Comparison of ENCODE assay signal across 12 mouse cellular contexts in the genomic region with DNA sequence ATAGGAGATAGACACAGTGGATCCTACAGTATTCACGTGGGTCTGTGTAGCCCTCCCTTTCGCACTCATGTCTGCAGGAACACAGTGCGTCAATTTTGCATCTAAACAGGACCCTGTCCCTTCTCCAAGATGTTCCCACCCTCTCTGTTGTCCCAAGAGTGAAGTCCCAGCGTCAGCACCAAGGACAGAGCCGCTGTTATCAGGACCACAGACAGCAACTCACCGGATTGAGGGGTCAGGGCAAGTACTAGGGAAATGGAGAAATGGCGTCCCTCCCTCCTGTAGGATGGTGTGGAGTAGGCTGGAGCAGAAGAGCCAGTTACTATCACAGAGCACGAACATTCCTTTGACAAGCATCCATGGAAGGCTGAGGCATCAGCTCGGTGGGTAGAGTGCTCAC. TPM values are rescaled to one million over a fixed set of nuclear protein-coding genes. Genes with fewer than 3 reads are reported as not detected.
DNase-seq lines count a peak whose midpoint lies in the region; ATAC-seq and TF ChIP-seq lines count a peak whose summit lies in the region.
"Had no signal": no experiment of that assay in that cellular context is flagged by ENCODE, and none has a peak within 500 bp of the region (broad histone marks: within the 10 kb centered on the region; RNA-seq: fewer than 3 reads in every experiment).

No protein-coding gene starts in this region.

- no peak overlapping the region for H3ac ChIP-seq in myocyte (ENCODE audit: control insufficient read depth, insufficient read length)

- no peak for TF ChIP-seq EP300 in liver, postnatal 0 days (IDR thresholded peaks at IDR 0.05; ENCODE audit: low read depth)

- TF ChIP-seq CTCF in liver, postnatal 0 days (IDR thresholded peaks at IDR 0.05; ENCODE audit: low read depth), result no peak
- TF ChIP-seq CTCF in G1E (IDR thresholded peaks at IDR 0.05; ENCODE audit: low read depth, low read length), result no peak

- 22% methylated on average over 9 of the region's 9 CpGs for WGBS in liver, postnatal 0 days (ENCODE audit: insufficient replicate concordance)
- WGBS in liver, embryonic 11.5 days, result 19% methylated on average over 9 of the region's 9 CpGs
- 19% methylated on average over 9 of the region's 9 CpGs for WGBS in heart, embryonic 10.5 days
- 24% methylated on average over 9 of the region's 9 CpGs for WGBS in kidney, embryonic 14.5 days

- H3K36me3 ChIP-seq in liver, postnatal 0 days (replicated peaks; ENCODE audit: insufficient read depth, low read length), result no peaks in the 10 kb centered on the region
- no peaks in the 10 kb centered on the region for H3K36me3 ChIP-seq in liver, embryonic 11.5 days (ENCODE audit: control insufficient read depth, insufficient read depth, low read length)
- no peaks in the 10 kb centered on the region for H3K36me3 ChIP-seq in G1E (replicated peaks)
- no peaks in the 10 kb centered on the region for H3K36me3 ChIP-seq in myocyte (ENCODE audit: control insufficient read depth, insufficient read depth)
- no peaks in the 10 kb centered on the region for H3K36me3 ChIP-seq in heart, embryonic 10.5 days
- H3K36me3 ChIP-seq in kidney, embryonic 14.5 days (ENCODE audit: control insufficient read depth, insufficient read depth, low read length), result no peaks in the 10 kb centered on the region
- H3K36me3 ChIP-seq: embryonic facial prominence, embryonic 15.5 days; lung, embryonic 15.5 days had no signal

- no peak overlapping the region for H3K27ac ChIP-seq in liver, postnatal 0 days (ENCODE audit: low read depth)
- no peak overlapping the region for H3K27ac ChIP-seq in liver, embryonic 11.5 days (ENCODE audit: low read depth, low read length)
- H3K27ac ChIP-seq in heart, embryonic 10.5 days, result no peak overlapping the region
- no peak overlapping the region for H3K27ac ChIP-seq in kidney, embryonic 14.5 days (ENCODE audit: low read depth, low read length)
- H3K27ac ChIP-seq: embryonic facial prominence, embryonic 15.5 days; heart, adult 2 months; lung, embryonic 15.5 days had no signal

- H3K4me1 ChIP-seq in liver, postnatal 0 days (ENCODE audit: insufficient read depth), result no peaks in the 10 kb centered on the region
- no peaks in the 10 kb centered on the region for H3K4me1 ChIP-seq in liver, embryonic 11.5 days (replicated peaks; ENCODE audit: control insufficient read depth, insufficient read depth, low read length)
- peaks cover 8% of the 10 kb centered on the region for H3K4me1 ChIP-seq in G1E (ENCODE audit: insufficient read depth, low read depth, low read length)
- no peaks in the 10 kb centered on the region for H3K4me1 ChIP-seq in heart, embryonic 10.5 days
- H3K4me1 ChIP-seq in kidney, embryonic 14.5 days (ENCODE audit: control insufficient read depth, insufficient read depth, low read length), result no peaks in the 10 kb centered on the region
- H3K4me1 ChIP-seq: embryonic facial prominence, embryonic 15.5 days; lung, embryonic 15.5 days had no signal

- no peak for TF ChIP-seq POLR2A in myocyte (IDR thresholded peaks at IDR 0.05; ENCODE audit: insufficient read length, low read depth)

- H3K4me3 ChIP-seq in liver, postnatal 0 days (ENCODE audit: low read depth, low read length), result no peak overlapping the region
- H3K4me3 ChIP-seq in liver, embryonic 11.5 days (ENCODE audit: low read depth, low read length), result no peak overlapping the region
- H3K4me3 ChIP-seq in G1E (ENCODE audit: low read depth, low read length), result no peak overlapping the region
- no peak overlapping the region for H3K4me3 ChIP-seq in myocyte
- no peak overlapping the region for H3K4me3 ChIP-seq in heart, embryonic 10.5 days
- H3K4me3 ChIP-seq in kidney, embryonic 14.5 days (ENCODE audit: low read length), result no peak overlapping the region
- H3K4me3 ChIP-seq: embryonic facial prominence, embryonic 15.5 days; heart, adult 2 months; lung, embryonic 15.5 days had no signal

- H3K79me2 ChIP-seq in myocyte (ENCODE audit: control insufficient read depth, insufficient read depth), result no peaks in the 10 kb centered on the region

- ATAC-seq in liver, postnatal 0 days, result no peak
- no peak for ATAC-seq in liver, embryonic 11.5 days (replicated peaks; ENCODE audit: low FRiP score)
- ATAC-seq in G1E (ENCODE audit: extremely low read depth, insufficient number of reproducible peaks, low FRiP score, poor library complexity, severe bottlenecking), result no peak
- no peak for ATAC-seq in kidney, embryonic 14.5 days (ENCODE audit: low FRiP score, low TSS enrichment)

- H3K27me3 ChIP-seq in liver, postnatal 0 days (ENCODE audit: insufficient read depth, low read length), result no peaks in the 10 kb centered on the region
- H3K27me3 ChIP-seq in liver, embryonic 11.5 days (replicated peaks; ENCODE audit: control insufficient read depth, insufficient read depth, low read length), result 0 out of 2 replicates have a peak, but pooled peaks cover 3% of the 10 kb centered on the region
- peaks cover 13% of the 10 kb centered on the region for H3K27me3 ChIP-seq in G1E (ENCODE audit: insufficient read depth, low read length)
- peaks cover 17% of the 10 kb centered on the region for H3K27me3 ChIP-seq in myocyte (ENCODE audit: control insufficient read depth, insufficient read depth, insufficient read length)
- H3K27me3 ChIP-seq in heart, embryonic 10.5 days (ENCODE audit: insufficient read depth, poor library complexity, severe bottlenecking), result 0 out of 2 replicates have a peak, but pooled peaks cover 4% of the 10 kb centered on the region
- no peaks in the 10 kb centered on the region for H3K27me3 ChIP-seq in kidney, embryonic 14.5 days (ENCODE audit: control insufficient read depth, insufficient read depth, low read length)
- H3K27me3 ChIP-seq: embryonic facial prominence, embryonic 15.5 days; lung, embryonic 15.5 days had no signal

- H3K9ac ChIP-seq in liver, postnatal 0 days (replicated peaks), result no peak overlapping the region
- H3K9ac ChIP-seq in liver, embryonic 11.5 days (ENCODE audit: low read depth, low read length), result no peak overlapping the region
- H3K9ac ChIP-seq in kidney, embryonic 14.5 days (ENCODE audit: low read depth, low read length), result no peak overlapping the region
- H3K9ac ChIP-seq: embryonic facial prominence, embryonic 15.5 days; lung, embryonic 15.5 days had no signal

- no peaks in the 10 kb centered on the region for H3K9me3 ChIP-seq in liver, postnatal 0 days (ENCODE audit: low read length)
- peaks cover 8% of the 10 kb centered on the region; the same call in 1 of the 2 replicates for H3K9me3 ChIP-seq in liver, embryonic 11.5 days (ENCODE audit: control insufficient read depth, low read length)
- peaks cover 4% of the 10 kb centered on the region; the same call in 1 of the 2 replicates for H3K9me3 ChIP-seq in G1E (replicated peaks)
- H3K9me3 ChIP-seq in heart, embryonic 10.5 days, result 0 out of 2 replicates have a peak, but pooled peaks cover 3% of the 10 kb centered on the region
- peaks cover 3% of the 10 kb centered on the region; the same call in 1 of the 2 replicates for H3K9me3 ChIP-seq in kidney, embryonic 14.5 days (ENCODE audit: control insufficient read depth, low read length)
- H3K9me3 ChIP-seq: embryonic facial prominence, embryonic 15.5 days; lung, embryonic 15.5 days had no signal

- H3K4me2 ChIP-seq in liver, postnatal 0 days (ENCODE audit: low read depth, low read length), result no peak overlapping the region
- no peak overlapping the region for H3K4me2 ChIP-seq in liver, embryonic 11.5 days
- no peak overlapping the region for H3K4me2 ChIP-seq in myocyte (ENCODE audit: low read depth)
- no peak overlapping the region for H3K4me2 ChIP-seq in kidney, embryonic 14.5 days (replicated peaks; ENCODE audit: low read depth, low read length)
- H3K4me2 ChIP-seq: embryonic facial prominence, embryonic 15.5 days; lung, embryonic 15.5 days had no signal

- DNase-seq in liver, postnatal 0 days, result peak; percentile 60
- no peak for DNase-seq in liver, embryonic 11.5 days (ENCODE audit: low spot score)
- DNase-seq in G1E (ENCODE audit: low spot score), result peak; percentile 45
- peak; percentile 67 for DNase-seq in c-Kit-positive CD71-negative TER-119-negative erythroid progenitor cells, embryonic 14.5 days (ENCODE audit: low read depth)
- no peak for DNase-seq in urinary bladder, adult 18-20 months (ENCODE audit: low spot score in 2 of 2)
- DNase-seq in heart, embryonic 10.5 days (ENCODE audit: low spot score), result no peak

RNA-seq across cellular contexts. Expression of a gene that starts 10.3 kb away (rescaled TPM):
- 0.06 TPM in 1 of 2 replicates, not detected in the other for polyA plus RNA-seq in liver, postnatal 0 days (2015; fragmentation: Nextera tagmentation; extraction: Ambion mirVana)
- not detected in 2 replicates for polyA plus RNA-seq in liver, embryonic 11.5 days (2014; fragmentation: Nextera tagmentation; extraction: Ambion mirVana)
- not detected in 2 replicates for total RNA-seq in G1E (2014; fragmentation: Nextera tagmentation)
- total RNA-seq in G1E (2017), result not detected in 2 replicates
- polyA plus RNA-seq in G1E (2012), result not detected in 2 replicates
- polyA plus RNA-seq in myocyte (2012; fragmentation: generic; extraction: Trizol), result not detected
- not detected in 2 replicates for polyA plus RNA-seq in heart, embryonic 10.5 days (2016; fragmentation: Nextera tagmentation; extraction: Ambion mirVana)
- polyA plus RNA-seq in kidney, embryonic 14.5 days (2014; fragmentation: Nextera tagmentation; extraction: Ambion mirVana), result not detected in 2 replicates
- total RNA-seq: heart, adult 2 months had no signal
- polyA plus RNA-seq: heart, adult 2 months; lung, embryonic 15.5 days; urinary bladder, adult 2 months had no signal

RNA-seq across cellular contexts. Expression of a gene that starts 10.8 kb away (rescaled TPM):
- 41.0 and 41.9 TPM in 2 replicates for polyA plus RNA-seq in liver, postnatal 0 days (2015; fragmentation: Nextera tagmentation; extraction: Ambion mirVana)
- 119 and 123 TPM in 2 replicates for polyA plus RNA-seq in liver, embryonic 11.5 days (2014; fragmentation: Nextera tagmentation; extraction: Ambion mirVana)
- total RNA-seq in G1E (2014; fragmentation: Nextera tagmentation) (14.0 and 40.3 TPM in 2 replicates), G1E (2017) (20.4 and 22.9 TPM in 2 replicates)
- polyA plus RNA-seq in G1E (2012) (66.2 and 70.4 TPM in 2 replicates), myocyte (2012; fragmentation: generic; extraction: Trizol) (37.4 TPM)
- 11.7 and 14.2 TPM in 2 replicates for polyA plus RNA-seq in heart, embryonic 10.5 days (2016; fragmentation: Nextera tagmentation; extraction: Ambion mirVana)
- 2.6 and 3.3 TPM in 2 replicates for polyA plus RNA-seq in kidney, embryonic 14.5 days (2014; fragmentation: Nextera tagmentation; extraction: Ambion mirVana)

RNA-seq across cellular contexts. Expression of a gene that starts 25.5 kb away (rescaled TPM):
- polyA plus RNA-seq in liver, postnatal 0 days (2015; fragmentation: Nextera tagmentation; extraction: Ambion mirVana), result not detected in 2 replicates
- 0.22 TPM in 1 of 2 replicates, not detected in the other for polyA plus RNA-seq in liver, embryonic 11.5 days (2014; fragmentation: Nextera tagmentation; extraction: Ambion mirVana)
- not detected in 2 replicates for total RNA-seq in G1E (2014; fragmentation: Nextera tagmentation)
- not detected in 2 replicates for total RNA-seq in G1E (2017)
- not detected in 2 replicates for polyA plus RNA-seq in G1E (2012)
- 0.05 TPM for polyA plus RNA-seq in myocyte (2012; fragmentation: generic; extraction: Trizol)
- polyA plus RNA-seq in heart, embryonic 10.5 days (2016; fragmentation: Nextera tagmentation; extraction: Ambion mirVana), result not detected in 2 replicates
- polyA plus RNA-seq in kidney, embryonic 14.5 days (2014; fragmentation: Nextera tagmentation; extraction: Ambion mirVana), result 0.26 and 0.31 TPM in 2 replicates
- total RNA-seq: heart, adult 2 months had no signal
- polyA plus RNA-seq: embryonic facial prominence, embryonic 15.5 days; lung, embryonic 15.5 days had no signal

RNA-seq across cellular contexts. Expression of a gene that starts 40.1 kb away (rescaled TPM):
- 8.2 and 8.7 TPM in 2 replicates for polyA plus RNA-seq in liver, postnatal 0 days (2015; fragmentation: Nextera tagmentation; extraction: Ambion mirVana)
- 30.2 and 34.8 TPM in 2 replicates for polyA plus RNA-seq in liver, embryonic 11.5 days (2014; fragmentation: Nextera tagmentation; extraction: Ambion mirVana)
- 21.7 and 77.3 TPM in 2 replicates for total RNA-seq in G1E (2014; fragmentation: Nextera tagmentation)
- 16.1 and 19.1 TPM in 2 replicates for total RNA-seq in G1E (2017)
- polyA plus RNA-seq in G1E (2012), result 61.5 and 67.4 TPM in 2 replicates
- 17.4 TPM for polyA plus RNA-seq in myocyte (2012; fragmentation: generic; extraction: Trizol)
- 25.4 and 27.7 TPM in 2 replicates for polyA plus RNA-seq in heart, embryonic 10.5 days (2016; fragmentation: Nextera tagmentation; extraction: Ambion mirVana)
- polyA plus RNA-seq in kidney, embryonic 14.5 days (2014; fragmentation: Nextera tagmentation; extraction: Ambion mirVana), result 25.0 and 32.3 TPM in 2 replicates

RNA-seq across cellular contexts. Expression of a gene that starts 42.8 kb away (rescaled TPM):
- 1.8 and 2.2 TPM in 2 replicates for polyA plus RNA-seq in liver, postnatal 0 days (2015; fragmentation: Nextera tagmentation; extraction: Ambion mirVana)
- 5.6 and 5.8 TPM in 2 replicates for polyA plus RNA-seq in liver, embryonic 11.5 days (2014; fragmentation: Nextera tagmentation; extraction: Ambion mirVana)
- 8.9 and 12.5 TPM in 2 replicates for total RNA-seq in G1E (2014; fragmentation: Nextera tagmentation)
- total RNA-seq in G1E (2017), result 5.4 and 6.0 TPM in 2 replicates
- polyA plus RNA-seq in G1E (2012), result 3.1 and 3.5 TPM in 2 replicates
- 2.1 TPM for polyA plus RNA-seq in myocyte (2012; fragmentation: generic; extraction: Trizol)
- polyA plus RNA-seq in heart, embryonic 10.5 days (2016; fragmentation: Nextera tagmentation; extraction: Ambion mirVana), result 7.0 and 10.1 TPM in 2 replicates
- 9.6 and 10.3 TPM in 2 replicates for polyA plus RNA-seq in kidney, embryonic 14.5 days (2014; fragmentation: Nextera tagmentation; extraction: Ambion mirVana)

Comparison
In these comparisons a context has a peak if more than half of its experiments do, and no peak if none do; other contexts are left out.
1. DNase-seq: peak in liver, postnatal 0 days (single experiment), G1E (single experiment) and c-Kit-positive CD71-negative TER-119-negative erythroid progenitor cells, embryonic 14.5 days (single experiment); none in liver, embryonic 11.5 days (single experiment), urinary bladder, adult 18-20 months (0 of 2) and heart, embryonic 10.5 days (single experiment).